Mouse (Mus musculus) hindbrain, embryonic 13.5 days (tissue): ENCODE measurements at regions not wholly inside any gene's neighbourhood (a gene's known extent, or its start where the extent isn't known, plus 50 kb on each side); places are given as distances from the start of the nearest gene placed in this dataset.

Experiments used
- ATAC-seq: fragments of 200-750 bp; cut with Nextera tagmentation; 2 replicates; pipeline ENCODE4 v1.8.0; 2017; ENCODE audit warnings: moderate TSS enrichment; ENCODE audit not compliant: low FRiP score
- H3K27ac ChIP-seq: fragments of 300-500 bp; sonication (generic); 2 replicates; pipeline ENCODE4 v1.5.1; 2015; ENCODE audit warnings: inconsistent platforms, mild to moderate bottlenecking, moderate library complexity
- H3K27me3 ChIP-seq: fragments of 300-500 bp; sonication (generic); 2 replicates; pipeline ENCODE4 v1.6.1; 2015; ENCODE audit warnings: mild to moderate bottlenecking, inconsistent platforms
- H3K36me3 ChIP-seq: fragments of 300-500 bp; sonication (generic); 2 replicates; pipeline ENCODE4 v1.6.1; 2015; ENCODE audit warnings: mild to moderate bottlenecking, inconsistent platforms
- H3K4me1 ChIP-seq: fragments of 300-500 bp; sonication (generic); replicated peaks from 2 replicates; pipeline ENCODE4 v1.6.1; 2015; ENCODE audit warnings: inconsistent platforms
- H3K4me2 ChIP-seq: fragments of 300-500 bp; sonication (generic); 2 replicates; pipeline ENCODE4 v1.6.1; 2015; ENCODE audit warnings: inconsistent platforms, mild to moderate bottlenecking, moderate library complexity
- H3K4me3 ChIP-seq: fragments of 300-500 bp; sonication (generic); 2 replicates; pipeline ENCODE4 v1.5.1; 2015; ENCODE audit warnings: mild to moderate bottlenecking, inconsistent platforms
- H3K9ac ChIP-seq: fragments of 300-500 bp; sonication (generic); 2 replicates; pipeline ENCODE4 v1.6.1; 2015; ENCODE audit warnings: mild to moderate bottlenecking, inconsistent platforms
- H3K9me3 ChIP-seq: fragments of 300-500 bp; sonication (generic); 2 replicates; pipeline ENCODE4 v1.6.1; 2016; ENCODE audit warnings: inconsistent platforms
- WGBS: fragments of 180-500 bp; shearing (Covaris S2); methylation state at CpG from one replicate; pipeline ENCODE4 v1.1.7; 2015; 5-methylcytosine and 5-hydroxymethylcytosine counted together

DNA sequence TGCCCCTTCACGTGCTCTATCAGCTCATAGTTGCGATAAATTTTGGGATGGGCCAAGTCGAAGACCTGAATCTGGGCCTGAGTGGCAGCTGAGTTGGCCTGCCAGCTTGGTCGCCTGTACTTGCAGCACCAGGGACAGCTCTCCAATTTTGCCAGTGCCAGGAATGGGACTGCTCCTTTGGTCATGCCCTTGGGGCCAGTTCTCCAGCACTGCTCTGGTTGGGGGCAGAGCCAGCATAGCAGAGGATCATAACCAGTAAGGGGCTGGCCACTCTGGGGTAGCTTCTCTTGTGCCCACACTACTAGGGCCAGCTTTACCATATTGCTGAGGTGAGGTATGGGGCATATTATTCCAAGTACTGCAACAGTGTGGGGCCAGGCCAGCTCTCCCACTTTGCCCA lies 397.0 kb upstream of the Cadm2 start:
- WGBS: 75% methylated on average over 4 of the region's 4 CpGs
- H3K9me3 ChIP-seq: no peaks in the 10 kb centered on the region
- H3K4me1 ChIP-seq: no peaks in the 10 kb centered on the region
- no peaks in the 10 kb centered on the region for H3K27me3 ChIP-seq
- H3K9ac ChIP-seq: no peak overlapping the region
- H3K4me3 ChIP-seq: no peak overlapping the region
- ATAC-seq: no peak
- no peak overlapping the region for H3K27ac ChIP-seq
- no peaks in the 10 kb centered on the region for H3K36me3 ChIP-seq
- no peak overlapping the region for H3K4me2 ChIP-seq

DNA sequence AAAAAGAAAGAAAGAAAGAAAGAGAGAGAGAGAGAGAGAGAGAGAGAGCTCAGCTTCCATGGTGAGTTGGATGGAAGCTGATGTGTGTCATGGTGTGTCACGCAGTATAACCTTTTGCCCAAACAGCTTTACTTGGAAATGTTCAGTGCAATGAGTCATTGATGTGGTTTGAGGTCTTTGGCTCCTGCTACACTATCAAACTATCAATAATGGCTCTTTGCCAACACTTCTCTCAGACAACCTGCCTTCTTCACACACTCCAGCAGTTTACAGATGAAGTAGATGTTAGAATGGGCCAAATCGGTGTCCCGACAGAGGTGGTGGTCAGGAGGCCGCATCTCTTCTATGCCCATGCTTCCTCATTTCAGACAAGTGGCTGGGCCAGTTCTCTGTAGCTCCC lies 369.0 kb upstream of the Cadm2 start:
- Histone ChIP-seq H3K9ac (no peak overlapping the region), H3K4me2 (no peak overlapping the region), H3K9me3 (no peaks in the 10 kb centered on the region), H3K4me1 (no peaks in the 10 kb centered on the region), H3K36me3 (no peaks in the 10 kb centered on the region), H3K27ac (no peak overlapping the region), H3K4me3 (no peak overlapping the region), H3K27me3 (no peaks in the 10 kb centered on the region)
- 89% methylated on average over 4 of the region's 4 CpGs for WGBS
- no peak for ATAC-seq

- ATAC-seq: no peak
- no peak overlapping the region for H3K4me3 ChIP-seq
- H3K4me1 ChIP-seq: no peaks in the 10 kb centered on the region
- no peak overlapping the region for H3K9ac ChIP-seq
- H3K27ac ChIP-seq: no peak overlapping the region
- no peaks in the 10 kb centered on the region for H3K9me3 ChIP-seq
- no peak overlapping the region for H3K4me2 ChIP-seq
- H3K36me3 ChIP-seq: no peaks in the 10 kb centered on the region
- H3K27me3 ChIP-seq: no peaks in the 10 kb centered on the region
Observed at GRCm38 (mm10) chr16:67976565-67976964, 355.9 kb upstream of the Cadm2 start.

DNA sequence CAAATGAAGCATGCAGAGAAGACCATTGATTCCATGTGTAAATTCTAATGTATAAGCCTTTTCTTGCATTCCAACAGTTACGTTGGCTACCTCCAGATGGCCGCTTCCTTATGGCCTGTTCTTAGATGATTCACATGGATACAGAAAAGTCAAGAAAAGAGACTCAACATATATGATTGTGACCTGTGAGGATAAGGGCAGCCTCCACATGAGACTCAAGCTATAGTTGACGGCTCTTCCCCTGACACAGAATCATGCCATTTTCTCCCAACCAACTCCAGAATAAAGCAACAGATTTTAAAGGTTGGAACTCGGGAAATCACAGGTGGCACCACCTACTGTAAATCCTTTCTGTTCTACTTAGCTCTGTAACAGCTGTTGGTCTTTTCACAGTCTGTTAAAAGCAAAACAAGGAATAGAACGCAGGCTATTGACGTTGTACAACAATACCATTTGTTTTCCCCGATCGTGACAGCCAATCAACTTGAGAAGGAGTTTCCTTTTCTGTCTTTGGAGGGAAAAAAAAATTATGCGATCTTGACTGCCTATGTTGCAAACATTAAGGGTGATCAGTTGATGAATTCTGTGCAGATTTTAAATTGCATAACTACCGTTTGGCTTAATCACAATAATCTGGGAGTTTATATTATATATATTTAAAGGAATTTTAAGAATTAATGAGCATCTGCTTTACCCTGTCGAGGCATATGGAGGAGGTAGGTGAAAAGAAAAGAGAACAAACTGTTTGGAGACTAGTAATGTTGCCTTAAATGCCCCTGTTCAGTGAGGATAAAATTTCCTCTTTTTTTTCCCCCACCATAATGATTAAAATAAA lies 347.8 kb upstream of the Cadm2 start:
- no peak overlapping the region for H3K27ac ChIP-seq
- no peak for ATAC-seq
- H3K4me1 ChIP-seq: no peaks in the 10 kb centered on the region
- H3K9me3 ChIP-seq: no peaks in the 10 kb centered on the region
- no peak overlapping the region for H3K9ac ChIP-seq
- WGBS: 79% methylated on average over 11 of the region's 11 CpGs
- H3K36me3 ChIP-seq: no peaks in the 10 kb centered on the region
- H3K4me2 ChIP-seq: no peak overlapping the region
- H3K27me3 ChIP-seq: no peaks in the 10 kb centered on the region
- H3K4me3 ChIP-seq: no peak overlapping the region

DNA sequence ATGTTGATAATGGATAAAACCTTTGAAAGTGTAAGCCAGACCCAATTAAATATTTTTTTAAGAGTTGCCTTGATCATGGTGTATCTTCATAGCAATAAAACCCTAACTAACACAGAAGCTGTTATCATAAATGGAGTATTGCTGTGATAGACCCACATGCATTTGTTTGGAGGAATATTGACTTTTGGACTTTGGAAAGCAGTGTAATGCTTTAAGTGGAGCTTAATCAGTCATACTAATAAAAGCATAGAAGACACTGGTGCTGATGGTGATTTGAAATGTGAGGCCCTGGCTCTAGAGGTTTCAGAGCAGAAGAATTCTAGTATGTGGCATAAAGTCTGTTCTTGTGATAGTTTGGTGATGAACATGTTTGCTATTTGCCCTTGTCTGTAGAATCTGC lies 328.4 kb upstream of the Cadm2 start:
- no peak overlapping the region for H3K9ac ChIP-seq
- H3K4me1 ChIP-seq: no peaks in the 10 kb centered on the region
- H3K36me3 ChIP-seq: no peaks in the 10 kb centered on the region
- H3K27ac ChIP-seq: no peak overlapping the region
- no peaks in the 10 kb centered on the region for H3K9me3 ChIP-seq
- H3K27me3 ChIP-seq: no peaks in the 10 kb centered on the region
- H3K4me3 ChIP-seq: no peak overlapping the region
- no peak for ATAC-seq
- no peak overlapping the region for H3K4me2 ChIP-seq

DNA sequence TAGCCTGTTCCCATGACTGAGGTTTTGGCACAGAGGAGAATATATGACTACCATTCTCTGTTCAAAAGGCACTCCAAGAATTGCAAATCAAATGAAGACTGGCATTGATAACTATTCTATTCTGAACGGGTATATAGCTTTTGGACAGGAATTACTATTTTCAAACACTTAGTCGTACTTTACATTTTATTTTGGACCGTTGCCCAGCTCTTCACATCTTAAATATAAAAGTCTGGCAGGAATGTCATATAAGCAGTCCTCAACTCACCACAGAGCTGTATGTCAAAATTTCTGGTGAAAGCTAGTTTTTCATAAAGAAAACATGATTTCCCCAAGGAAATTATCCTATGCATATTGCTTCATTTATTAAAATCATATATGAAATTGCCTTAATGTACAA lies 323.7 kb upstream of the Cadm2 start:
- Histone ChIP-seq H3K27me3 (no peaks in the 10 kb centered on the region), H3K27ac (no peak overlapping the region), H3K9ac (no peak overlapping the region), H3K4me2 (no peak overlapping the region), H3K9me3 (no peaks in the 10 kb centered on the region), H3K4me3 (no peak overlapping the region), H3K36me3 (no peaks in the 10 kb centered on the region), H3K4me1 (no peaks in the 10 kb centered on the region)
- 89% methylated on average over 3 of the region's 3 CpGs for WGBS
- no peak for ATAC-seq

- Histone ChIP-seq H3K9ac (no peak overlapping the region), H3K36me3 (no peaks in the 10 kb centered on the region), H3K27ac (no peak overlapping the region), H3K4me1 (no peaks in the 10 kb centered on the region), H3K9me3 (no peaks in the 10 kb centered on the region), H3K4me2 (no peak overlapping the region), H3K27me3 (no peaks in the 10 kb centered on the region), H3K4me3 (no peak overlapping the region)
- no peak for ATAC-seq
- WGBS: 92% methylated on average over 2 of the region's 2 CpGs
Observed at GRCm38 (mm10) chr16:67919175-67919574, 298.5 kb upstream of the Cadm2 start.

GRCm38 (mm10) chr16:67871304-67872022 lies 250.8 kb upstream of the Cadm2 start:
- H3K9ac ChIP-seq: no peak overlapping the region
- no peak overlapping the region for H3K27ac ChIP-seq
- WGBS: 12% methylated on average over 1 of the region's 1 CpGs
- H3K4me2 ChIP-seq: no peak overlapping the region
- H3K4me3 ChIP-seq: no peak overlapping the region
- no peaks in the 10 kb centered on the region for H3K27me3 ChIP-seq
- peak; percentile 63; the same call in 1 of the 2 replicates for ATAC-seq
- H3K4me1 ChIP-seq: no peaks in the 10 kb centered on the region
- H3K9me3 ChIP-seq: no peaks in the 10 kb centered on the region
- H3K36me3 ChIP-seq: no peaks in the 10 kb centered on the region

DNA sequence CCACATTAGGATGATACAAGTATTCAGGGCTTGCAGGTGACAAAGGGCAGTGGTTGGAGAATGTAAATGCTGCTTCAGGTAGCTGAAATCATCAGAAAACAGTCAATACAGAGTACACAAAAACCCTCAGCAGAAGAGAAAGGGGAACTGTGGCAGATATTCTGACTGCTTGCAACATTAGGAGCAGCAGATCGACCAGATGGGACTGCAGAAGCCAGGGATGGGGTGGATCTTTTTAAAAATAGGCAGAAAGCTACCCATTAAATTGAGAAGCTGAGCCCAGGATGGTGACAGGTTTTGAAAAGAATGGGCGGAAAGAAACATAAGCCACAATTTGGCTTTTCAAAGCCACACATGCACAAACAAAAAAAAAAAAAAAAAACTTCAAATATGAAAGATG lies 229.5 kb upstream of the Cadm2 start:
- no peak overlapping the region for H3K27ac ChIP-seq
- no peak overlapping the region for H3K4me2 ChIP-seq
- H3K4me1 ChIP-seq: no peaks in the 10 kb centered on the region
- no peak overlapping the region for H3K9ac ChIP-seq
- no peak overlapping the region for H3K4me3 ChIP-seq
- no peak for ATAC-seq
- WGBS: 61% methylated on average over 2 of the region's 2 CpGs
- no peaks in the 10 kb centered on the region for H3K9me3 ChIP-seq
- H3K27me3 ChIP-seq: no peaks in the 10 kb centered on the region
- H3K36me3 ChIP-seq: no peaks in the 10 kb centered on the region

DNA sequence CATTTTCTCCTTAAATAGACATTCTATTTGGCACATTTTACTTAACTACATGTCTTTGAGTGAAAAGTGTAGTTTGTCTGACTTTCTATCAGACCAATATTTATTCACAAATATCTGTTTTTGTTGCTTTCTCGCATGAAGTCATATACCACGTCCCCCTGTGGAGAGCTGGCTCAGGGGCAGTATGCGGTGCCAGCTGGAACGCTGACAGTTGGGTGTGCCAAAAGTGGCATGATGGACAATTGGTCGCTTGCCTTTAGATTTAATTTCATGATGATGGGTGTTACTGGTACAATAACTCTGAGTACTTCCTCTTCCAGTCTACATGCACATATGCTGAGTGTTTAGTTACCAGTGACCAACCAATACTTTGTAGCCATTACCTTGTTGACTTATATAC lies 223.8 kb upstream of the Cadm2 start:
- 72% methylated on average over 5 of the region's 5 CpGs for WGBS
- no peak for ATAC-seq

GRCm38 (mm10) chr16:67797236-67797635 lies 176.5 kb upstream of the Cadm2 start:
- no peak overlapping the region for H3K27ac ChIP-seq
- no peaks in the 10 kb centered on the region for H3K9me3 ChIP-seq
- no peak overlapping the region for H3K4me2 ChIP-seq
- no peaks in the 10 kb centered on the region for H3K36me3 ChIP-seq
- H3K27me3 ChIP-seq: no peaks in the 10 kb centered on the region
- no peaks in the 10 kb centered on the region for H3K4me1 ChIP-seq
- no peak overlapping the region for H3K4me3 ChIP-seq
- H3K9ac ChIP-seq: no peak overlapping the region
- no peak for ATAC-seq

More for the DNA sequence above, 223.8 kb upstream of the Cadm2 start:
- Histone ChIP-seq H3K4me2 (no peak overlapping the region), H3K9ac (no peak overlapping the region), H3K4me3 (no peak overlapping the region), H3K9me3 (no peaks in the 10 kb centered on the region), H3K36me3 (no peaks in the 10 kb centered on the region), H3K27ac (no peak overlapping the region), H3K4me1 (no peaks in the 10 kb centered on the region), H3K27me3 (no peaks in the 10 kb centered on the region)

DNA sequence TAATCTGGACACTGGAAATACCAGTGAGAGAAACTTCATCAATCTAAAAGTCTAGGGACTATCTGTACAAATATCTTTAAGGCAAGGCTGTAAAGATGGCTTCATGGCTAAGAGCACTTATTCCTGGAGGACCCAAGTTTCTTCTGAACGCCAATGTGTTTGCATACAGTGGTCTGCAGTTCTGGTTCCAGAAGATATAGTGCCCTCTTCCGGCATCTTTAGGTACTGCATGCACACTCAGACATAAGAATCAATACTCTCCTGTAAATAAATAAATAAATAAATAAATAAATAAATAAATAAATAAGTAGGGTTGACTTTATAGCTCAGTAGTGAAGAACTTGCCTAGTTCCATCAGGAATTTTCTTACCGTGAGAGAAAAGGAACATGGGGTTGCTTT lies 155.4 kb upstream of the Cadm2 start:
- Histone ChIP-seq H3K9ac (no peak overlapping the region), H3K27ac (no peak overlapping the region), H3K4me3 (no peak overlapping the region), H3K4me2 (no peak overlapping the region), H3K4me1 (no peaks in the 10 kb centered on the region), H3K27me3 (no peaks in the 10 kb centered on the region), H3K9me3 (no peaks in the 10 kb centered on the region), H3K36me3 (no peaks in the 10 kb centered on the region)
- 59% methylated on average over 3 of the region's 3 CpGs for WGBS
- no peak for ATAC-seq

DNA sequence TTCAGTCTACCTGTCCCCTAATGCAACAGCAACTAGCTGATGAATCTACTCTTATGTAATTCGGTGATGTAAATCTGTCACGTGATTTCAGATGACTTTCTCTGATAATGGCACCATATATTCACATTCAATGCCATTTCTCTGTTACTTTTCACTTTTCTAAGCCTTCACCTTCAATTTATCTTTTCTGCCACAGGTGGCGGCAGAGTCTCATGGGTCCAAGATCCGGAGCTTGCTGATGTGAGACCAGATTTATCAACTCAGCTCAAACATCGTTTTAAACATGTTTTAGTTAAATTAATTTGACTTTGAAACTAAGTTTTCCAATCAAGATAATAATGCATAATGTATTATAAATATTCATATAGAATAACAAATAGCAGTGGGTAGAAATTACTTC lies 148.4 kb upstream of the Cadm2 start:
- Histone ChIP-seq H3K27ac (no peak overlapping the region), H3K9me3 (no peaks in the 10 kb centered on the region)
- 62% methylated on average over 5 of the region's 5 CpGs for WGBS

More for the DNA sequence above, 148.4 kb upstream of the Cadm2 start:
- no peak for ATAC-seq
- Histone ChIP-seq H3K4me1 (no peaks in the 10 kb centered on the region), H3K27me3 (no peaks in the 10 kb centered on the region), H3K36me3 (no peaks in the 10 kb centered on the region), H3K4me3 (no peak overlapping the region), H3K4me2 (no peak overlapping the region), H3K9ac (no peak overlapping the region)
